Mouse (Mus musculus) liver, embryonic 14.5 days (tissue): ENCODE measurements at regions not wholly inside any gene's neighbourhood (a gene's known extent, or its start where the extent isn't known, plus 50 kb on each side); places are given as distances from the start of the nearest gene placed in this dataset.

Experiments
- CTCF ChIP-seq: IDR thresholded peaks from 2 replicates; pipeline ENCODE4 v1.5.1; 2016; ENCODE audit warnings: antibody characterized with exemption, low read depth, control low read depth
- EP300 ChIP-seq: IDR thresholded peaks from 2 replicates; pipeline ENCODE4 v1.6.1; 2016; ENCODE audit warnings: antibody characterized with exemption, low read depth

DNA sequence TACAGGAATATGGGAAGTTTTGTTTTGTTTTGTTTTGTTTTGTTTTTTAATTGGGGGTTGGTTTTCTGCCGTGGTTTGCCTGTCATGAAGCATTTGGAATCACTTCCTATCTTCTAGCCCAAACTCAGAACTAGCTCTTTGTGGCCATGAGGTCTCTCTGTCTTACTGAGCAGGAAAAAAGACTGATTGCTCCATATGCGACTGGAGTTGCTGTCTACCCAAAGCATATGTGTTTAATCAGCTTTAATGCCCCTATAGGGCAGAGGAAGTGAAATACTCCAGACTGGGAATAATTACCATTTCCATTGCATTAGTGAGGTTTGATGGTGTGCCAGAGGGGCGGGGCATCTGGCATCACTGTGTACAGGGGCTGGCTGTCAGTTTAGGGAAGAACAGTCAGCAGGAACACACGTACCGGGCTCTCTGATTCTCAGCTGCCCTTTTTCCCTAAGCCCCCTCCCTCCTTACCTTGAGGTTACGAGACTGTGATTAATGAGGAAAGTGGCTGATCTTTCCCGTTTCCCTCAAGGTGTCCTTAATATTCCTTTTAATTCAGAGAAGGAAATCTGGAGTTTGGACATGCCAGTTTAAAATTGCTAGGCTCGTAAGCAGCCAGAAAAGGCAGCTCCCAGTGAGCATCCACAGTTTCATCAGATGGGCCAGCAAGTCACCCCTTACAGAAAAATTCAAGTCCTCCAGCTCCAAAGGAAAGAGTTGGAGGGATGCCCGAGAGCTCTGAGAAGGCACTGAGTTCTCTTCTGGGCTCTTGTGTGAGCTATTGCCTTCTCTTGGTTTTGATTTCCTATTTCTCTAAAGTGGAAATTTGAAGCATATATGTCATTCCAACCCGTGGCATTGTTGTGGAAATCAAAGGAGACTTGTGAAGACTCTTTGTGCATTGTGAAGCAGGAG is 2482.1 kb upstream of the 5930422O12Rik start:
- TF ChIP-seq CTCF (no peak), EP300 (no peak)
